In genomic region chr6:146685781-146686308, GRCm38 (mm10) we compare ENCODE assay signal across 8 mouse cellular contexts. TPM values are rescaled to one million over a fixed set of nuclear protein-coding genes. Genes with fewer than 3 reads are reported as not detected.
DNase-seq lines count a peak whose midpoint lies in the region; ATAC-seq and TF ChIP-seq lines count a peak whose summit lies in the region.

No protein-coding gene starts in this region.

- peak; percentile 62 for TF ChIP-seq CTCF in liver, adult 2 months (IDR thresholded peaks at IDR 0.05; ENCODE audit: low read depth, low read length)

- no peaks in the 10 kb centered on the region for H3K27me3 ChIP-seq in liver, embryonic 12.5 days (replicated peaks)
- H3K27me3 ChIP-seq in liver, adult 2 months (ENCODE audit: control insufficient read depth, insufficient read depth, low read length): no peaks in the 10 kb centered on the region
- no peaks in the 10 kb centered on the region for H3K27me3 ChIP-seq in midbrain, embryonic 16.5 days (ENCODE audit: control insufficient read depth, insufficient read depth, low read depth, low read length)
- H3K27me3 ChIP-seq in midbrain, embryonic 11.5 days (ENCODE audit: control insufficient read depth, insufficient read depth, low read length): no peaks in the 10 kb centered on the region

- H3K36me3 ChIP-seq in liver, embryonic 12.5 days: no peaks in the 10 kb centered on the region
- H3K36me3 ChIP-seq in liver, adult 2 months (ENCODE audit: control insufficient read depth, insufficient read depth, low read length): no peaks in the 10 kb centered on the region
- H3K36me3 ChIP-seq in midbrain, embryonic 16.5 days (ENCODE audit: control insufficient read depth, insufficient read depth, low read length): no peaks in the 10 kb centered on the region
- no peaks in the 10 kb centered on the region for H3K36me3 ChIP-seq in midbrain, embryonic 11.5 days (ENCODE audit: control insufficient read depth, insufficient read depth, low read length)

- H3K27ac ChIP-seq in liver, embryonic 12.5 days: no peak overlapping the region
- no peak overlapping the region for H3K27ac ChIP-seq in liver, adult 2 months (replicated peaks; ENCODE audit: insufficient read depth, low read depth, low read length)
- no peak overlapping the region for H3K27ac ChIP-seq in midbrain, embryonic 16.5 days (ENCODE audit: low read length)
- H3K27ac ChIP-seq in midbrain, embryonic 11.5 days (ENCODE audit: low read depth, low read length): no peak overlapping the region

- DNase-seq in liver: peak; percentile 17
- DNase-seq in adrenal gland, adult (ENCODE audit: inconsistent age in 2 of 2, low spot score in 1 of 2): peak; percentile 51 to 86
- peak; percentile 86 to 93 for DNase-seq in heart, adult 18-20 months
- DNase-seq in liver, adult 2 months (ENCODE audit: extremely low read depth, low read depth, low spot score): peak; percentile 74
- peak; percentile 40 for DNase-seq in skeletal muscle tissue, adult 2 months (ENCODE audit: low read depth, low spot score)
- no peak for DNase-seq in midbrain, embryonic 11.5 days (ENCODE audit: low spot score, missing footprints)

- H3K79me2 ChIP-seq in liver, adult 2 months (ENCODE audit: control insufficient read depth, insufficient read depth, low read length): no peaks in the 10 kb centered on the region

- H3K9me3 ChIP-seq in liver, embryonic 12.5 days (replicated peaks): no peaks in the 10 kb centered on the region; the same call in 1 of the 2 replicates
- H3K9me3 ChIP-seq in midbrain, embryonic 16.5 days (replicated peaks; ENCODE audit: control insufficient read depth, low read length, poor library complexity, severe bottlenecking): no peaks in the 10 kb centered on the region
- no peaks in the 10 kb centered on the region for H3K9me3 ChIP-seq in midbrain, embryonic 11.5 days (ENCODE audit: control insufficient read depth, low read length)

- no peak for TF ChIP-seq POLR2A in liver, adult 2 months (IDR thresholded peaks at IDR 0.05; ENCODE audit: extremely low read depth, insufficient read depth, low read length)

- no peak overlapping the region for H3K4me2 ChIP-seq in liver, embryonic 12.5 days
- H3K4me2 ChIP-seq in midbrain, embryonic 16.5 days (ENCODE audit: low read length): no peak overlapping the region
- no peak overlapping the region for H3K4me2 ChIP-seq in midbrain, embryonic 11.5 days

- no peak for ATAC-seq in liver, embryonic 12.5 days
- ATAC-seq in midbrain, embryonic 16.5 days: no peak
- ATAC-seq in midbrain, embryonic 11.5 days (ENCODE audit: low FRiP score): no peak

- H3K4me1 ChIP-seq in liver, embryonic 12.5 days: 0 out of 2 replicates have a peak, but pooled peaks cover 5% of the 10 kb centered on the region
- no peaks in the 10 kb centered on the region for H3K4me1 ChIP-seq in liver, adult 2 months (ENCODE audit: control insufficient read depth, insufficient read depth, low read length)
- H3K4me1 ChIP-seq in midbrain, embryonic 16.5 days (ENCODE audit: control insufficient read depth, insufficient read depth, low read length): no peaks in the 10 kb centered on the region
- no peaks in the 10 kb centered on the region for H3K4me1 ChIP-seq in midbrain, embryonic 11.5 days (ENCODE audit: control insufficient read depth, insufficient read depth, low read length)

- no peak overlapping the region for H3K9ac ChIP-seq in liver, embryonic 12.5 days
- H3K9ac ChIP-seq in liver, adult 2 months (ENCODE audit: low read depth, low read length): no peak overlapping the region
- H3K9ac ChIP-seq in midbrain, embryonic 16.5 days (ENCODE audit: low read depth, low read length): no peak overlapping the region
- H3K9ac ChIP-seq in midbrain, embryonic 11.5 days (ENCODE audit: low read length): no peak overlapping the region

- no peak overlapping the region for H3K4me3 ChIP-seq in liver, embryonic 12.5 days
- no peak overlapping the region for H3K4me3 ChIP-seq in liver, adult 2 months (ENCODE audit: insufficient read depth, low read depth, low read length)
- H3K4me3 ChIP-seq in midbrain, embryonic 16.5 days (ENCODE audit: low read depth, low read length): no peak overlapping the region
- H3K4me3 ChIP-seq in midbrain, embryonic 11.5 days (ENCODE audit: low read depth, low read length): no peak overlapping the region

- WGBS in liver, embryonic 12.5 days (ENCODE audit: insufficient replicate concordance): 53% methylated on average over 17 of the region's 17 CpGs
- WGBS in liver, adult 2 months: 50% methylated on average over 17 of the region's 17 CpGs
- 82% methylated on average over 17 of the region's 17 CpGs for WGBS in midbrain, embryonic 16.5 days
- WGBS in midbrain, embryonic 11.5 days: 79% methylated on average over 17 of the region's 17 CpGs

RNA-seq across cellular contexts. Expression of gene Stk38l, which starts 39.0 kb away (rescaled TPM):
- polyA plus RNA-seq in liver, embryonic 12.5 days (2016; fragmentation: Nextera tagmentation; extraction: Ambion mirVana): 6.7 and 6.8 TPM in 2 replicates
- 10 to 100 TPM; 12.8 to 13.7 TPM for total RNA-seq in heart, adult 18-20 months (2021)
- total RNA-seq in liver, adult 2 months (2014; rRNA removed): 8.3 and 10.4 TPM in 2 replicates
- polyA plus RNA-seq in liver, adult 2 months (2012; rRNA removed): 2.4 and 3.5 TPM in 2 replicates
- 14.4 and 15.8 TPM in 2 replicates for polyA plus RNA-seq in midbrain, embryonic 16.5 days (2015; fragmentation: Nextera tagmentation; extraction: Ambion mirVana)
- 20.4 and 22.2 TPM in 2 replicates for polyA plus RNA-seq in midbrain, embryonic 11.5 days (2014; fragmentation: Nextera tagmentation; extraction: Ambion mirVana)

RNA-seq across cellular contexts. Expression of gene Tm7sf3, which starts 43.2 kb away (rescaled TPM):
- 40.5 TPM in 2 replicates for polyA plus RNA-seq in liver, embryonic 12.5 days (2016; fragmentation: Nextera tagmentation; extraction: Ambion mirVana)
- 10 to 100 TPM; 15.5 to 18.5 TPM for total RNA-seq in heart, adult 18-20 months (2021)
- 48.5 and 54.2 TPM in 2 replicates for total RNA-seq in liver, adult 2 months (2014; rRNA removed)
- polyA plus RNA-seq in liver, adult 2 months (2012; rRNA removed): 21.8 and 26.2 TPM in 2 replicates
- 31.7 and 32.7 TPM in 2 replicates for polyA plus RNA-seq in midbrain, embryonic 16.5 days (2015; fragmentation: Nextera tagmentation; extraction: Ambion mirVana)
- 26.2 and 28.9 TPM in 2 replicates for polyA plus RNA-seq in midbrain, embryonic 11.5 days (2014; fragmentation: Nextera tagmentation; extraction: Ambion mirVana)

RNA-seq across cellular contexts. Expression of gene Med21, which starts 43.5 kb away (rescaled TPM):
- 72.8 and 77.8 TPM in 2 replicates for polyA plus RNA-seq in liver, embryonic 12.5 days (2016; fragmentation: Nextera tagmentation; extraction: Ambion mirVana)
- 10 to 100 TPM; 52.2 to 53.5 TPM for total RNA-seq in heart, adult 18-20 months (2021)
- 42.9 and 56.4 TPM in 2 replicates for total RNA-seq in liver, adult 2 months (2014; rRNA removed)
- polyA plus RNA-seq in liver, adult 2 months (2012; rRNA removed): 20.9 and 35.0 TPM in 2 replicates
- 105 and 108 TPM in 2 replicates for polyA plus RNA-seq in midbrain, embryonic 16.5 days (2015; fragmentation: Nextera tagmentation; extraction: Ambion mirVana)
- 125 and 135 TPM in 2 replicates for polyA plus RNA-seq in midbrain, embryonic 11.5 days (2014; fragmentation: Nextera tagmentation; extraction: Ambion mirVana)
